Mouse (Mus musculus) lung, embryonic 14.5 days (tissue): Measurements from ENCODE around the gene Vim. TPM values are rescaled to one million over a fixed set of nuclear protein-coding genes. Genes with fewer than 3 reads are reported as not detected.

ENCODE experiments used
- ATAC-seq: fragments of 200-750 bp; cut with Nextera tagmentation; 2 replicates; pipeline ENCODE4 v1.8.0; 2017; ENCODE audit warnings: mild to moderate bottlenecking, moderate TSS enrichment, moderate library complexity; ENCODE audit not compliant: insufficient read depth
- DNase-seq: peaks from one replicate; pipeline ENCODE4 v3.0.0-alpha.2; 2015
- H3K27ac ChIP-seq: fragments of 300-500 bp; sonication (generic); 2 replicates; pipeline ENCODE4 v1.5.1; 2014; ENCODE audit warnings: low read depth, mild to moderate bottlenecking, moderate library complexity
- H3K27me3 ChIP-seq: fragments of 300-500 bp; sonication (generic); 2 replicates; pipeline ENCODE4 v1.6.1; 2014; ENCODE audit warnings: low read length, control low read depth; ENCODE audit not compliant: insufficient read depth
- H3K36me3 ChIP-seq: fragments of 300-500 bp; sonication (generic); 2 replicates; pipeline ENCODE4 v1.6.1; 2014; ENCODE audit warnings: control low read depth; ENCODE audit not compliant: insufficient read depth
- H3K4me1 ChIP-seq: fragments of 300-500 bp; sonication (generic); 2 replicates; pipeline ENCODE4 v1.6.1; 2014; ENCODE audit warnings: antibody characterized with exemption, control low read depth; ENCODE audit not compliant: insufficient read depth
- H3K4me2 ChIP-seq: fragments of 300-500 bp; sonication (generic); 2 replicates; pipeline ENCODE4 v1.6.1; 2014; ENCODE audit warnings: mild to moderate bottlenecking
- H3K4me3 ChIP-seq: fragments of 300-500 bp; sonication (generic); 2 replicates; pipeline ENCODE4 v1.5.1; 2014; ENCODE audit warnings: low read depth, low read length
- H3K9ac ChIP-seq: fragments of 300-500 bp; sonication (generic); 2 replicates; pipeline ENCODE4 v1.6.1; 2014
- H3K9me3 ChIP-seq: fragments of 300-500 bp; sonication (generic); 2 replicates; pipeline ENCODE4 v1.6.1; 2016; ENCODE audit warnings: low read depth, low read length, control low read depth
- CTCF ChIP-seq: IDR thresholded peaks from 2 replicates; pipeline ENCODE4 v1.5.1; 2016; ENCODE audit warnings: antibody characterized with exemption, low read depth
- WGBS: fragments of 180-500 bp; shearing (Covaris S2); extraction: QIAGEN DNeasy Blood & Tissue Kit; methylation state at CpG from one replicate; pipeline ENCODE4 v1.1.7; 2014; 5-methylcytosine and 5-hydroxymethylcytosine counted together
- polyA plus RNA-seq: library from polyadenylated mRNA; unstranded; fragments of >200 nt; fragmentation: Nextera tagmentation; extraction: Ambion mirVana; gene quantifications from 2 replicates; pipeline ENCODE4 v1.2.1, GENCODE M21; 2014

Vim gene
- polyA plus RNA-seq, 1 experiment from 2014 or later: 843 TPM

DNA sequence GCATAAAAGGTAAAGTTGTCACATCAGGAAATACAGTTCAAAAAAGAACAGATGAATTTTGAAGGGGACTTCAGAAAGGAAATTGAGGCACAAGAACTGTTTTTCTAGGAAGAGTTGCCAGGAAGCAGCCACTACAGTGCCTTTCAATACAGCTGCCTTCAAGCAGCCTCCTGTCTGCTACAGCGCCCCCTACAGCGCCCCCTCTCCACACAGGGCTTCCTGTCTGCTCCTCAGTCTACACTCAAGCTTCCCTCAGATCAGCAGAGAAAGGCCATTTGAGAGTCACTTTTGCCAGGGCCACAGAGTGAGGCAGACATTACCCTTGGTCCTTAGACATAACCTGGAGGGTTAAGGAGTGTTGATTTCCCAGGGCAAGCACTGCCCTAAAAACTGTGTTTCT lies 36.0 kb upstream of the Vim start:
- DNase-seq: peak; percentile 42
- 9% methylated on average over 2 of the region's 2 CpGs for WGBS
- TF ChIP-seq CTCF: peak; percentile 30; the same call in 1 of the 2 replicates

DNA sequence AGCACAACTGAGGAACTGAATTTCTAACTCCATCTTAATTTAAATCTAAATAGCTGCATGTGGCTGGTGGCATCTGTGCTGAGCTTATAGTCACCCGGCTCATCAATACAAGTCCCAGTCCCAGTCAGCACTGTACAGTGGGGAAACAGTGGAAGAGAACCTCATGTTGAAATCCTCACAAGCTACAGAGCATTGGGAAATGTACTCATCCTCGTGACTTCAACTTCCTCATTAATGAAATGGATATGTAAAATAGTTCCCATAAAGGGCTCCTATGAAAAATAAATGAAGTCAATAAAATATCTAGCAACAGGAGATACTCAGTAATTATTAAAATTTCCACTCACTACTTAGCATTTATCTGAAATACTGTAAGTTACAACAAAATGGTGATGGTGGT lies 35.5 kb upstream of the Vim start:
- Histone ChIP-seq H3K4me3 (no peak overlapping the region), H3K4me2 (no peak overlapping the region), H3K27ac (no peak overlapping the region), H3K9ac (no peak overlapping the region), H3K4me1 (no peaks in the 10 kb centered on the region), H3K27me3 (no peaks in the 10 kb centered on the region), H3K9me3 (no peaks in the 10 kb centered on the region), H3K36me3 (no peaks in the 10 kb centered on the region)
- 82% methylated on average over 2 of the region's 2 CpGs for WGBS
- DNase-seq (no peak), ATAC-seq (no peak)
- no peak for TF ChIP-seq CTCF

More for the DNA sequence above, 36.0 kb upstream of the Vim start:
- ATAC-seq: no peak
- no peak overlapping the region; the same call in 1 of the 2 replicates for H3K27ac ChIP-seq
- H3K4me2 ChIP-seq: no peak overlapping the region
- no peaks in the 10 kb centered on the region for H3K4me1 ChIP-seq
- H3K4me3 ChIP-seq: no peak overlapping the region
- no peaks in the 10 kb centered on the region for H3K27me3 ChIP-seq
- H3K36me3 ChIP-seq: no peaks in the 10 kb centered on the region
- H3K9me3 ChIP-seq: no peaks in the 10 kb centered on the region
- no peak overlapping the region for H3K9ac ChIP-seq

DNA sequence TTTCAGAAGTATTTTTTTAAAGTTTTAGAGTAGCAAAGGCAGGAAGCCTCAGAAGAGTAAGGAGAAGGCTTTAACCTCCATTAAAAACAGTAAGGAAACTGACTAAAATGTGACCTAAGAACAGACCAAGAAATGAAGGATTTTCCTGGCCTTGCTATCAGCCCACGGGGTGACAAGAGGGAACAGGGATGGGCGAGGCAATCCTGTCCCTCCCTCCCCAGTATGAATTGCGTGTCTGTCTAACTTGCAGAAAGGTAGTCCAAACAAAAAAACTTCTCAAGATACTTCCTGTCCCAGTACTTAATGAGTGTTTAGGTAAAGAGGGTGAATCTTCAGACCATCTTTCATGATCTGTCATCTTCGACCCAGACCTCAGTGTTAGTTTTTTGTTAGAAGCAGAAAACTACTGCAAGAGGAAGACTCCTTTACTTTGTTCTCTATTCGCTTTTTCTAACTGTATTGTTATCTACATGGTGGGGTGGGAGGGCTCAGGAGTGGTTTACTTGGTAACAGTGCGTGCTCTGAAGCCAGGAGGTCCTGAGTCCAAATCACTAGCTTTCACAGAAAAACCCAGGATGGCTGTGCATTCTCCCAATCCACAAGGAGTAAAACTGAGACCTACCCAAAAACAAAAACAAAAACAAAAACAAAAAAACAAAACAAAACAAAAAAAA lies 34.9 kb upstream of the Vim start:
- Histone ChIP-seq H3K36me3 (no peaks in the 10 kb centered on the region), H3K4me2 (no peak overlapping the region), H3K4me3 (no peak overlapping the region), H3K27ac (no peak overlapping the region), H3K9me3 (no peaks in the 10 kb centered on the region), H3K27me3 (no peaks in the 10 kb centered on the region), H3K4me1 (no peaks in the 10 kb centered on the region), H3K9ac (no peak overlapping the region)
- TF ChIP-seq CTCF: no peak
- ATAC-seq (no peak), DNase-seq (no peak)
- WGBS: 51% methylated on average over 6 of the region's 6 CpGs

DNA sequence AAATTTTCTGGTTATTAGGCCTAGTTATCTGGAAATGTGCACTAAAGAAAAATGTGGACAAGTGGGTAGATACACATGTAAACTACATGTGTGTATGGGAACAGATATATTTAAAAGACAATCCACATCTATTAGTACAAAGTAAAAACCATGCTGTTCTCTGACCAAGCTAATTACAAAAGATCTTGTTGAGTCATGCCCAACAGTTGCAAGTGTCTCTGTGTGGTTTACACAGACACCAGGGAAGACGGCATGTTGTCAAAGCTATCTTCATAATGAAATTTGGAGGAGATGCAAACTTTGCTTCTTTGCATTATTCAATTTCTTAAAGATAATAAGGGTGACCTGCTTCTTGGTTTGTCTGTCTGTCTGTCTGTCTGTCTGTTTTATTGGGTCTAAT lies 33.9 kb upstream of the Vim start:
- DNase-seq (no peak), ATAC-seq (no peak)
- TF ChIP-seq CTCF: no peak
- H3K36me3 ChIP-seq: no peaks in the 10 kb centered on the region
- WGBS: 94% methylated on average over 1 of the region's 1 CpGs
- no peaks in the 10 kb centered on the region for H3K27me3 ChIP-seq
- no peak overlapping the region for H3K9ac ChIP-seq
- no peaks in the 10 kb centered on the region for H3K9me3 ChIP-seq
- no peaks in the 10 kb centered on the region for H3K4me1 ChIP-seq
- H3K4me2 ChIP-seq: no peak overlapping the region
- no peak overlapping the region for H3K4me3 ChIP-seq
- H3K27ac ChIP-seq: no peak overlapping the region

DNA sequence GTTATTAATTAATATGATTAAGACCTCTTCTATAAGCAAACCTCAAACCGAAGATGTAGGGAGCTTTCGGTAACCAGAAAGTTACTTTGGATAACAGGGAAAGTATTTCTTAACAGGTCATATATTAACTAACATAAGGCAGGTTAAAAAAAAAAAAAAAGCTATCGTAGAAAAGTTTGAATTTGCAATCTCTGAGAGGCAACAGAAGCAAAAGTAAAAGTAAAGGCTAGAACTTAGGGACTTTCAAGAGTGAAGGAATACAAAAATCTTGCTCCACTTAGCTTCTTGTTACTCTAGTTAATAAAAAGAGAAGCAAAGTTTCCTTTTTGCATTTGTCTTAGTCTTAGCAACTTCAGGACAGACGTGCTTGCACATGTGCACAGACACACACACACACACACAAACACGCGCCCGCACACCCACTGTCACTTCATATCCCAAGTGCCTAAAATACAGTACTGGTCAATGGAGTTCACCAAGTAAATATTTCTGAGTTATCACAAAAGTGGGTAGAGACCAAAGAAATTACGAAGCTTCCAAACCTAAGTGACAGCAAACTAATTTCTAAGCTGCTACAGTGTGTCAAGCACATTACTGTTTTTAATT lies 30.1 kb upstream of the Vim start:
- peak overlapping the region; percentile 73 for H3K4me2 ChIP-seq
- H3K4me3 ChIP-seq: peak overlapping the region; percentile 57
- no peaks in the 10 kb centered on the region for H3K4me1 ChIP-seq
- TF ChIP-seq CTCF: no peak
- H3K9me3 ChIP-seq: no peaks in the 10 kb centered on the region
- H3K27me3 ChIP-seq: no peaks in the 10 kb centered on the region
- no peak for DNase-seq
- ATAC-seq: peak; percentile 33; the same call in 1 of the 2 replicates
- H3K36me3 ChIP-seq: no peaks in the 10 kb centered on the region
- WGBS: 24% methylated on average over 8 of the region's 8 CpGs
- H3K27ac ChIP-seq: peak overlapping the region; percentile 94
- peak overlapping the region; percentile 73 for H3K9ac ChIP-seq

DNA sequence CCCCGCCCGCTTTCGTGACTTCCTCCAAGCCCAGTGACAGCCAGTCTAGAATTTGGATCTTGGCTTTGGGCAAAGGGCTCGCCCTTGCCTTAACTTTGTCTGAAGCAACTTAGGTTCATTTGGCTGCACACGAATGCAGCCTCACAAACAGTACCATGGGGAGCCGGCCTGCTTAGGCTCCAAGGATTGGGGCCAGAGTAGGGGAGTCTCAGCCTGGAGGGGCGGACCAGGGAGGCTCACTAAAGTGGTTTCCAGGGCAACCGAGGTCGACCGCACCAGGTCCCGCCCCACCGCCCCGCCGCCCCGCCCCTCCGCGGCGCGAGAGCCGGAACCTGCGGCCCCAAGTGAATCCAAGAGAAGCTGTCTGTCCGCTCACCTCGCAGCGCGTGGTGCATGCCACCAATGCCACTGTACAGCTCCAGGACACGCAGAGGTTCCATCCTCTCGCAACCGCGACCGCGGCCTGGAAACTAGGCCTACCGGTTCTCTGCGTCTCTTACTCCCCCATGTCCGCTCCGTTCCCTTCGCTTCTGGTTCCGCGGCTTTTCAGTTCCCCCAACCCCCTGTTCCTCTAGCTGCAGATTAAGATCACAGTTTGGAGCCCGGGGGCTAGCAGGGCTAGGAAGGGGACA lies 29.4 kb upstream of the Vim start, which contains the start of gene Trdmt1:
TSS of gene Trdmt1 (minus strand) at position 476 of the 632 bp plus-strand sequence.
- no peak for TF ChIP-seq CTCF
- H3K4me2 ChIP-seq: peak within 1 kb of the TSS; percentile 73
- H3K9ac ChIP-seq: peak within 1 kb of the TSS; percentile 73
- no peaks in the 10 kb centered on the region for H3K36me3 ChIP-seq
- H3K4me1 ChIP-seq: no peaks in the 10 kb centered on the region
- H3K4me3 ChIP-seq: peak within 1 kb of the TSS; percentile 57
- WGBS: under 1% methylated on average over 39 of the region's 39 CpGs
- DNase-seq (peak; percentile 95), ATAC-seq (peak; percentile 100)
- H3K27me3 ChIP-seq: no peaks in the 10 kb centered on the region
- peak within 1 kb of the TSS; percentile 94 for H3K27ac ChIP-seq
- no peaks in the 10 kb centered on the region for H3K9me3 ChIP-seq

DNA sequence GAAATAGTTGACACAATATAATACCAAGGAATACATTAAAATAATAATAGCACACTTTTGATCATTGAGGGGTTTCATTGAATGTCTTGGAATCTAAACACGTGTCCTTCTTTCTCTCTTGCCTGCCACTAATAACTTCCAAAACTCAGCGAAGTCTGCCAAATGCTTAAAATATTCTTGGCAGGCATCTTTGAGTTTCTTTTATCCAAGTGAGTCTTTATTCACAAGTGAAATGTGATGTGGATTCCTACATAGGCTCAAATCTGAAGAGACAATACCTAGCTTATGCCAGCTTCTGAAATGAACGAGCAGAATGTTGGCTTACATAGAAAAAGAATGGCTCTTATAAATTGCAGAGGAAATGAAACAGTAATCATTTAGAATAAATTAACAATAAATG lies 25.0 kb upstream of the Vim start:
- H3K9me3 ChIP-seq: no peaks in the 10 kb centered on the region
- TF ChIP-seq CTCF: no peak
- H3K4me2 ChIP-seq: no peak overlapping the region
- no peaks in the 10 kb centered on the region for H3K27me3 ChIP-seq
- no peaks in the 10 kb centered on the region for H3K36me3 ChIP-seq
- H3K4me1 ChIP-seq: peaks cover under 1% of the 10 kb centered on the region; the same call in 1 of the 2 replicates
- ATAC-seq: no peak
- no peak overlapping the region for H3K27ac ChIP-seq
- DNase-seq: no peak
- H3K4me3 ChIP-seq: no peak overlapping the region
- 63% methylated on average over 3 of the region's 3 CpGs for WGBS
- no peak overlapping the region for H3K9ac ChIP-seq
